Mouse (Mus musculus) right cerebral cortex, postnatal 14 days (tissue): ENCODE measurements around the gene Ropn1l.

ENCODE experiments used
- DNase-seq: peaks from one replicate; pipeline ENCODE4 v3.0.0; 2022

The Ropn1l gene

GRCm38 (mm10) chr15:31442698-31443097 lies 10.8 kb downstream of the Ropn1l start:
- DNase-seq, result no peak

DNA sequence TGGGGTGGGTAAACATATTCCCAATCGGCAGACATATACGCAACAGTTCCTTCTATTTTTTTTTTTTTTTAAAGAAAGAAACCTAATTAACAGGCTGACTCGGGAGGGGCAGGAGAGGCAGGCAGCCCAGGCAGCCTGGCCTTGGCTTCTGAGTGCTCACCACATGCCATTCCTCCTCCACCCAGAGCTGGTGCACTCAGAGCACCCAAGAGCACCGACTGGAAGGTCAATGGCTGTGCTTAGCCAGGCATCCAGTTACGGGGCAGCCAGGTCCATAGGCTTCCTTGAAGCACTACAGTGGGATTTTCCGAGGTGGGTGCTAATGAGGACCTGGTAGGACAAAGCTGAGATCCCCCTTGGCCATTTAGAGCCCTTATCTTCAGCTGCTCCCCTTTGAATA lies 11.5 kb downstream of the Ropn1l start:
- no peak for DNase-seq

- DNase-seq, result no peak
Measured at GRCm38 (mm10) chr15:31436811-31437210, 16.7 kb downstream of the Ropn1l start.

- DNase-seq, result no peak
Measured at GRCm38 (mm10) chr15:31436083-31436482, 17.5 kb downstream of the Ropn1l start.

DNA sequence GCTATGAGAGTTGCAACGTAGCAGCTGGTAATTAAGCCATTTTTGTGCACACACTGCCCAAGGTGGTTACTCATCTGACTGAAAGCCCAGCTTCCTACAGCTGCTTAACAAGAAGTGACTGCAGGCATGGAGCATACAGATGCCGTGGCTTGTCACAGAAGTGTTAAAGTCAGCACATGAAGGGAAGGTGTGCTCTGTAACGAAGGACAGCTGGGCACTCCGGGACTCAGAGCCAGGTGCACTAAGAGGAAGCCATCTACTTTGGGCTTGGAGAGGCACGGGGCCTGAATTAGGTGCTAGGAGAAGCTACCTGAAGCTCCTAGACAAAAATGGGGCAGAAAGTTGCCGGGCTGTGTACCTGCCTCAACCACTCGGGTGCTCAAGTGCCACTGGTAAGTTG lies 19.8 kb downstream of the Ropn1l start:
- no peak for DNase-seq

DNA sequence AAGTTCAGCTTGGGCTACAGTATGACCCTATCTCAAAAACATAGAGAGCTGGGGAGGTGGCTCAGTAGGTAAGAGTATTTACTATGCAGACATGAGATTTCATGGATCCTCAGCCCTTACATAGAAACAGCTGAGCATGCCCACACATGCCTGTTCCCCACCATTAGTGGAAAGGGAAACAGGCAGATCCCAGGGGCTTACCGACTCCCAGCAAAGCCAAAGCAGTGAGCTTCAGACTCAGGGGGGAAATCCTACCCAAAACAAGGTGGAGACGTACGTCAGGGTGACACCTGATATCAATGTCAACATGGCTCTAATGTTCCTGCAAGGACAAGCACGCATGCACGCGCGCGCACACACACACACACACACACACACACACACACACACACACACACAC lies 21.7 kb downstream of the Ropn1l start:
- DNase-seq, result no peak

GRCm38 (mm10) chr15:31430014-31430413 lies 23.5 kb downstream of the Ropn1l start:
- no peak for DNase-seq

DNA sequence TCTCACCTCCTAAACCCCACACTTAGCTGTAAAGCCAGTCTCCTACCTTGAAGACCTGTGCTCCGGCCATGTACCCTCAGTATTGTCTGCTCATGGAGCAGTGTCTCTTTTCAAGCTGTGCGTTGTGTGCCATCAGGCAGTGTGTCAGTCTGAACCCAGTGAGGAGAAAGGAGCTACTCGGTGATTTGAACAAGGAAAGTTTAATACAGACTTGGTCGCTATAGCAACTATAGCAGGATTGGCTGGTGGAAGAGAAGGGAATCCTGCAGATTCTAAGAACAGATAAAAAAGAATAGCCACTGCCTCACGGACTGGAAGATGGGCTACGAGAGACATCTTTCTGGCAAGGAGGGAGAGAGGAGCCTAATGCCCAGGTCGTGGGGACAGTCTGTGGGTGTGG lies 24.1 kb downstream of the Ropn1l start:
- no peak for DNase-seq

DNA sequence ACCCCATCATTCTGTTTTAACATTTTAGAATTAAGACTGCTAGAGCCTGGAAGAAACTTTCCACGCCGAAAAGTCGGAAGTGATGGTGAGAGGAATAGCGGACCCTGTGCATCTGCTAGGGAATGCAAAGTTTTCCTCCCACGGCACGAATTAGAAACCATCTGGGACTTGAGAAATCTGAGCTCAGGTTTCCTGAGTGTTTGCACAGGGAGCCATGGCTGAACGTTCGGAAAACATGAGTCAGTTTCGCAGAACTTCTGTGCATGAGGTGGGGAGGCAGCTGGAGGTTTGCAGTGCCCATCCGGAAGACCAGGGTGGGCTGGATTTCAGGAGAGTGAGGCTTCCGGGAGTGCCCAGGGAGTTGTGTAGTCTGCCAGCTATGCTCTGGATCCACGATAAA lies 25.0 kb downstream of the Ropn1l start:
- DNase-seq, result peak; percentile 47

GRCm38 (mm10) chr15:31427390-31427789 lies 26.1 kb downstream of the Ropn1l start:
- no peak for DNase-seq

GRCm38 (mm10) chr15:31426066-31426706 lies 27.4 kb downstream of the Ropn1l start:
- no peak for DNase-seq

DNA sequence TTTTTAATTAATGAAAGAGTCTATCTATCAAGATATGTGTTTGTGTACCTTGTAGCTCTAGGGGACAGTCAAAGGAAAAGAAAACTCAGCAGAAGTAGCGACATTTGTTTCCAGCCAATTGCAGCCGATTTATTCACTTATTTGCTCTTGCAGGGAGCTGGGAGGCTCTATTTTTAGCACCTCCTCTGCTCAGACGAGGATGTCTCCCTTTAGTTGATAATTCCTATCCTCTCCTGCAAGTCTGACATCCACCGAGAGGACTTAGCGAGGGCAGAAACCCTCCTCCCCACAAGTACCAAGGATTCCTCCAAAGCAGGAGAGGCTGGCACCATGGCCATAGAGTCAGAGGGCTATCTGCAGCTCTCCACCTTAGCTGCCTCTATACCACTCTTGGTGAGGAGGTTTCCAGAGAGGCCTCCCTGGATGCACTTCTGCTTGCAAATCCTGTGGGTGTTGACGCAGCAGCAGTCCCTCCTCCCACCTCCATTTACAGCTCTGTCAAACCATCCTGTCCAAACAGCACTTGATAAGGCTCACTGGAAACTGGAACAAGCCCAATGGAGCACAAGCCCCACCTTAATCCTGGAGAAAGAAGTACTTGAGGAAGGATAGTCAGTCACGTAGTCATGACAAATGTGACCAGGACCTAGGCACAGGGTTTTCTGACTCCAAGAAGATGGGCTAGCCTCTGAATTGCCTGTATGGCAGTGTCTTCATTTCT lies 30.7 kb downstream of the Ropn1l start:
- DNase-seq, result no peak

- DNase-seq, result no peak
Measured at GRCm38 (mm10) chr15:31419037-31419436, 34.5 kb downstream of the Ropn1l start.

DNA sequence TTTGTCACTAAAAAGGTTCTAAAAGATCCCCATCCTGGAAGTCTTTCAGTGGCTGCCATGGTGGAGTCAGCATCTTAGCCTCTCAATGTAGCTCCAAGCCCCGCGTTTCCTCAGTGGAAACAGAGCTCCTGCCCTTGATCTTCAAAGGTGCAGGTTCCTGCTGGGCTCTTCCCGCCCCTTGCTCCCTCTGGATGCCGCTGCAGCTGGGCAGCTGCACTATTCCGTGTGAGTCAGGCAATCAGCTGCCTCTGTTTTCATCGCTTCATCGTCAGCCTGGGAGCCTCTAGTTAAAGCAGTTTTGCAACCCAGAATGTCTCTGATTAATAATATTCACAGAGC lies 34.9 kb downstream of the Ropn1l start:
- DNase-seq, result no peak

DNA sequence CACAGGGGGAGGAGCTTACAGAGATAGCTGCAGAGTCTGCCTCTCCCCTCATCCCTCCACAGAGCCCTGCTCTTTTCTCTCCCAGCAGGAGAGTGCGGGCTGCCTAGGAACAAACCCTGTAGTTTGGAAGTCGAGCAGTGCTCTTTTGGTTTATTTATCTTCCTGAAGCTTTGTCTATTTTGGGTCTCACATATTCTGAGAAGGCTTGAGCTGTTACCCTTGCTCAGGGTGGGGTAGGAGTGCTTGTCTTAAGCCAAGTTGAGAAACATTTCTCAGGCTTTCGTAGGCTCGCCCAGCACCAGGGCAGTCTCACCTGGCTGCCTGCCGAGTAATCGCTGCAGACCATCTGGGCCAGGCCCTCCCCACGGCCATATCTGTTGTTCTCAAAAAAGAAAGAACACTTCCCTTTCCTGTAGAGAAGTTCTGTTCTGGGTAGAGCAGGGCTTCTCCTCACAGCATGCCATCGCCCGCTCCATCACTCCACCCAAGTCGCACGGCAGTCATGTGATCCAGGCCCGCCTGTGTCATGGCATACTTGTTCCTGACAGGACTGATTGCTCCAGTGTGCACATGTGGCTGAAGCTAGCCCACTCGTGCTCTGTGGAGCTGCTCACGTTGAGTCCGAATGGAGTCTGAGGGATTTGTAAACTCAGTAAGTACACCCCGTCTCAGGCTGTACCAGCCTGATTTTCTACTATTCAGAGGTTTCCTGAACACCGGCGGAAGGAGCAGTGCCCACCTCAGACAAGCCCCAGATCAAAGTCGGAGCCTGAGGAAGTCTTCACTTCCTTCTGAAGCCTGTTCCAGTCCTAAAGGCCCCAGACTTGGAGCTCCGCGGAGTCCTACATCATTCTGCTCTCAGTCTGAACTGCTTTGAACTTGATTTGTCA lies 35.5 kb downstream of the Ropn1l start:
- DNase-seq, result peak; percentile 67

DNA sequence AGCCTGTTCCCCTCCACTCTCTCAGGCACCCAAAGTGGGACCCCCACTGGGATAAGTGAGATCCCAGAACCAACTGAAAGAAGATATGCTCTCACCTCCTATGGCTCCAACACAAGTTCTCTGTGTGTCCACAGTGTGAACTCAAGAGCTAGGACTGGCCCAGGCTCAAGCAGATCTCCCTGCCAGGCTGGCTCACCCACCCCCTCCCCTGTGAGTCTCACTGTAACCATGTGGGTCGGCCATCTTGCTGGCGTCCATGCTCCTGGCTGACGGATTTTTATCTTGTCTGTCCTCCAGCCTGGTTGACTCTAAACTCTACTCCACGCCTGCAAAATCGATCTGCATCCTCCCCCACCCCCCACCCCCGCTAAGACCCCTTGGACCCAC lies 36.1 kb downstream of the Ropn1l start:
- no peak for DNase-seq

GRCm38 (mm10) chr15:31415181-31415580 lies 38.4 kb downstream of the Ropn1l start:
- DNase-seq, result no peak

DNA sequence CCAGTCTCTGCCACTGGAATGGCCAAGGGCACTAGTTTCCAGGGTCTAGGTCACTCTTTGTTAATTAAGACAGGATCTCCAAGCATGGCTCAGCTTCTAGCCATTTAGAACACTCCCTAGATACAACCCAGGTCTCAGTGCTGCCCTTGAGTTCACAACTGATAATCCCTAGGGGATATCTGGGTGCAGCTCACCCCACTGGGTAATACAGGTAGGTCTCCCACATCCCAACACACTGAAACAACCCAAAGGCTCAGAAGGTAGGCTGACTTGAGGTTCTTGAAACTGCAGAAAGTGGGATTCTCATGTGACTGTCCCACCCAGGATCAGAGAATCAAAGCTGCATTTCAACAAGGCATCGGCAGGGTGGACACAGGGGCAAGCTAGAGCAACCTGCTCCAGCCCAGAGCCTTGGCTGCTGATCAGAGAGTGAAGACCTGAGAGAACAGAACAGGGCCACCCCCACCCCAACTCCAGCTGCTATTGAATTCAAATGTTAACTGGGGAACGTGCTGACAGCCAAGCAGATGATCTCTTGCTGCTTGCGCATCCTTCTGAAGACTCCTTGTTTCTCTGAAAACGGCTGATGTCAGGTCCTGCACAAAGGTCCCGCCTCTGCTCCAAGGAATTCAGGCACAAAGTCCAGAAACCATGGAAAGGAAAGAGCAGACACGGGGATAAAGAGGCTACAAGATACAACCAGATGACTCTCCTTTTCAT lies 39.2 kb downstream of the Ropn1l start:
- DNase-seq, result no peak

DNA sequence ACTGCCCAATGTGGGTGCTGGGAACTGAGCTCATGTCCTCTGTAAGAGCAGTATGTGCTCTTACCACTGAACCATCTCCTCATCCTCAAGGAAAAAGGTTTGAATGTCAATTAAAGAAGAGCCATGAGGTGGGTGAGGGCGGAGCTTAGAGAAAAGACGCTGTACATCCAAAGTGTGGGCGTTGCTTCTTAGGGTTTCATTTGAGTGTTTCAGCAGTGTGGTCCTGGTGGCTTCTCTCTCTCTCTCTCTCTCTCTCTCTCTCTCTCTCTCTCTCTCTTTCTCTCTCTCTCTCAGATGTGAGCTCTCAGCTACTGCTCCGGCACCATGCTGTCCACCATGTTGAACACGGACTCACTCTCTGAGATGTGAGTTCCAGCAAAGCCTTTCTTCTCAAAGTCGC lies 39.9 kb downstream of the Ropn1l start:
- no peak for DNase-seq

GRCm38 (mm10) chr15:31412933-31413332 lies 40.6 kb downstream of the Ropn1l start:
- DNase-seq, result no peak

- no peak for DNase-seq
Measured at GRCm38 (mm10) chr15:31412436-31412835, 41.1 kb downstream of the Ropn1l start.

DNA sequence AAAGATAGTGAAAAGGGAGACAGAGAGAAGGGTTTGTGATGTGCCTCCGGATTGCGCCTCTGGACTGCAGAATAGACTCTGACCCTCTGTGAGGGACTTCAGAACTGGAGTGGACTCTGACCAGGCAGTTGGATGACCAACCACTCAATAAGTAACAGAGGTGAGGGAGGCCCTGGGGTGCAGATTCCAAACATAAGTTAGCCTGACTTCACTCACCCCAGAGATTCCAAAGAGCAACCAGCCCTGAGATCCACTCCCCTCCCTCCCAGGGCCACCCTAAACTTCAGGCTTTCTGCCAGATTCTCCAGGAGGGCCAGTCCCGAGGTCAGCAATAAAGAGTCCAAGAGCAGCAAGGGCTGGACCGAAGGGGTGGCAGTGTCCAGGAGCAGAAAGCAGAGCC lies 46.0 kb downstream of the Ropn1l start:
- DNase-seq, result no peak

DNA sequence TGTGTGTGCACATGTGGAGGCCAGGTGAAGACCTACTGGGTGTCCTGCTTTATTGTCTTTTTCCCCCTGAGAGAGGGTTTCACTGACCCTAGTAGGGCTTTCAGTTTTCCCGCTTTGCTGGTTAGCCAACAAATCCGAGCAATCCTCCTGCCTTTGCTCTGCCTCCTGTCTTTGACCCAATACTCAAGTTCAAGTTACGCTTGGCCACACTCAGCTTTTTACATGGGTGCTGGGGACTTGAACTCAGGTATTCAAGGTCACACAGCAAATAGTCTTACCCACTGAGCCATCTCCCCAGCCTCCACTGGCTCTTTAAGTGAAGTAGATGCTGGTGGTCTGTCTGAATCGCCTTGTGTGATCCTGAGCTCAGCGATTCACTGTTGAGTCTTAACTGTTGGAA lies 46.7 kb downstream of the Ropn1l start:
- no peak for DNase-seq
